Mouse (Mus musculus) stomach, postnatal 0 days (tissue): ENCODE data around the gene Pgk2. TPM values are rescaled to one million over a fixed set of nuclear protein-coding genes. Genes with fewer than 3 reads are reported as not detected.
A peak's percentile ranks its signal among the peaks of the same experiment; 100 is the strongest.
"Not testable (repeated sequence)": the region's sequence is repeated elsewhere in the genome, so short reads cannot be mapped to it uniquely, and the experiment has no call there.

Source experiments
- ATAC-seq: fragments of 200-750 bp; cut with Nextera tagmentation; 2 replicates; pipeline ENCODE4 v1.8.0; 2017; ENCODE audit not compliant: low FRiP score, low TSS enrichment
- DNase-seq: peaks from one replicate; pipeline ENCODE4 v3.0.0-alpha.2; 2016; ENCODE audit warnings: low spot score
- H3K27ac ChIP-seq: fragments of 300-500 bp; sonication (generic); replicated peaks from 2 replicates; pipeline ENCODE4 v1.5.1; 2014; ENCODE audit warnings: mild to moderate bottlenecking, control low read depth
- H3K27me3 ChIP-seq: fragments of 300-500 bp; sonication (generic); 2 replicates; pipeline ENCODE4 v1.6.1; 2014; ENCODE audit warnings: low read length; ENCODE audit not compliant: control insufficient read depth, insufficient read depth
- H3K36me3 ChIP-seq: fragments of 300-500 bp; sonication (generic); 2 replicates; pipeline ENCODE4 v1.6.1; 2014; ENCODE audit warnings: low read length, mixed read lengths; ENCODE audit not compliant: control insufficient read depth, insufficient read depth
- H3K4me1 ChIP-seq: fragments of 300-500 bp; sonication (generic); replicated peaks from 2 replicates; pipeline ENCODE4 v1.6.1; 2014; ENCODE audit warnings: antibody characterized with exemption; ENCODE audit not compliant: control insufficient read depth, insufficient read depth
- H3K4me2 ChIP-seq: fragments of 300-500 bp; sonication (generic); replicated peaks from 2 replicates; pipeline ENCODE4 v1.6.1; 2014; ENCODE audit warnings: low read depth, mild to moderate bottlenecking, control low read depth, moderate library complexity
- H3K4me3 ChIP-seq: fragments of 300-500 bp; sonication (generic); 2 replicates; pipeline ENCODE4 v1.5.1; 2014; ENCODE audit warnings: low read depth, low read length, control low read depth
- H3K9ac ChIP-seq: fragments of 300-500 bp; sonication (generic); 2 replicates; pipeline ENCODE4 v1.6.1; 2014; ENCODE audit warnings: mild to moderate bottlenecking, low read length, control low read depth, mixed read lengths
- H3K9me3 ChIP-seq: fragments of 300-500 bp; sonication (generic); 2 replicates; pipeline ENCODE4 v1.6.1; 2016; ENCODE audit warnings: low read length; ENCODE audit not compliant: control insufficient read depth
- CTCF ChIP-seq: IDR thresholded peaks from 2 replicates; pipeline ENCODE4 v1.5.1; 2016; ENCODE audit warnings: antibody characterized with exemption, low read depth, mild to moderate bottlenecking, moderate library complexity
- EP300 ChIP-seq: optimal IDR thresholded peaks from 2 replicates; pipeline ENCODE3; 2016; ENCODE audit warnings: antibody characterized with exemption
- WGBS: fragments of 180-500 bp; shearing (Covaris S2); extraction: QIAGEN DNeasy Blood & Tissue Kit; methylation state at CpG from one replicate; pipeline ENCODE4 v1.1.7; 2014; 5-methylcytosine and 5-hydroxymethylcytosine counted together
- polyA plus RNA-seq: library from polyadenylated mRNA; unstranded; fragments of >200 nt; fragmentation: Nextera tagmentation; extraction: Ambion mirVana; gene quantifications from 2 replicates; pipeline ENCODE4 v1.2.1, GENCODE M21; 2015

Gene Pgk2
- polyA plus RNA-seq: not detected in 2 replicates

DNA sequence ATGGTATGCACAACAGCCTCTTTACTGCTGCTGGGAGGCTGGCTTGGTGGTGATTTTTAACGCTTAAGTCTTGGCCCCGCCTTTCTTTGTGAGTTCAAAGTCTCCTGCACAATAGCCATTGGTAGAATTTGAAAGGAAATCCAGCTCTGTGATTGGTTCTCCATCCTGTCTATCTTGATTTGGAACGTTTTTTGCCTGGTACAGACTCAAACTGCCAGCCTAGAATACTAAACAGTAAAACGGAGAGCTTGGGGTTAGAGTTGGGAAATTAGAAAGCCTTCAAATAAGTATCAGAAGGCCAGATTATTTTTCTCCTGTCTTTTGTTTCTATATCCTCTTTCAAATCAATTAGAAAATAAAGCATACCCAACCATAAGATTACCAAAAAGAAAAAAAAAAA lies at the start of gene Pgk2:
Gene Pgk2 (minus strand): TSS at position 101 of the 400 bp plus-strand sequence.
- TF ChIP-seq CTCF: no peak
- WGBS: 68% methylated on average over 4 of the region's 4 CpGs
- no peaks in the 10 kb centered on the region for H3K9me3 ChIP-seq

DNA sequence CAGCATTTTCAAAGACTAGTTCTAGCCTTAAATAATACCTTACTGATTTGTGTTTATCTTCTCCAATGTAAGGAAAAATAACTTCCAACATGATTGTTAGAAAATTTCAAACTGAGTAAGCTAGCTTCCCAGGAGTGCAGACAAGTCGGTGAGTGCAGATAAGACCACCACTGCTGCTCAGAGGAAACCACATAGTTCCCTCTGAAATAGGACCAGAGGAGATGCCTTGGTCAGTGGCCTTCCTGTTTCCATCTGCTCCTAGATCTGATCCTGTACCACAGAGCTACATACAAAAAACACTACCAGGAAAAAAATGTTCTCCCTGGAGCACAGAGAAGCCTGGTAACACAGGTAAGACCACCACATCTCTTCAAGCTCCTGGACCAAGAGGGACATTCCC lies 44.0 kb upstream of the Pgk2 start:
- WGBS: 72% methylated on average over 1 of the region's 1 CpGs
- ATAC-seq: no peak
- Histone ChIP-seq H3K4me1 (no peaks in the 10 kb centered on the region), H3K36me3 (no peaks in the 10 kb centered on the region), H3K9me3 (no peaks in the 10 kb centered on the region), H3K4me3 (no peak overlapping the region), H3K9ac (no peak overlapping the region), H3K4me2 (no peak overlapping the region), H3K27me3 (no peaks in the 10 kb centered on the region), H3K27ac (no peak overlapping the region)
- TF ChIP-seq CTCF (no peak), EP300 (no peak)
- DNase-seq: no peak

More for the DNA sequence above, at the start of gene Pgk2:
- Histone ChIP-seq H3K4me3 (no peak within 1 kb of the TSS), H3K27ac (no peak within 1 kb of the TSS), H3K4me2 (no peak within 1 kb of the TSS), H3K27me3 (no peaks in the 10 kb centered on the region), H3K4me1 (no peaks in the 10 kb centered on the region), H3K36me3 (no peaks in the 10 kb centered on the region), H3K9ac (no peak within 1 kb of the TSS)
- DNase-seq (no peak), ATAC-seq (no peak)

GRCm38 (mm10) chr17:40242135-40242534 lies 33.7 kb upstream of the Pgk2 start, which contains the start of gene Crisp3:
Crisp3 (minus strand) TSS chr17:40242288.
- Histone ChIP-seq H3K4me1 (no peaks in the 10 kb centered on the region), H3K9me3 (no peaks in the 10 kb centered on the region), H3K4me2 (no peak within 1 kb of the TSS), H3K36me3 (no peaks in the 10 kb centered on the region), H3K27me3 (no peaks in the 10 kb centered on the region), H3K4me3 (no peak within 1 kb of the TSS), H3K9ac (no peak within 1 kb of the TSS), H3K27ac (no peak within 1 kb of the TSS)
- ATAC-seq (no peak), DNase-seq (no peak)
- TF ChIP-seq EP300 (no peak), CTCF (no peak)

GRCm38 (mm10) chr17:40201803-40202202 lies 6.6 kb downstream of the Pgk2 start:
- H3K4me1 ChIP-seq, H3K27me3 ChIP-seq, DNase-seq, H3K9me3 ChIP-seq, H3K4me3 ChIP-seq, H3K27ac ChIP-seq, H3K4me2 ChIP-seq, ATAC-seq, H3K36me3 ChIP-seq, H3K9ac ChIP-seq: not testable (repeated sequence)
- TF ChIP-seq CTCF: 0 out of 2 replicates have a peak, but pooled peaks have one; percentile 14

- H3K9me3 ChIP-seq, H3K36me3 ChIP-seq, H3K4me3 ChIP-seq, H3K4me1 ChIP-seq, H3K27ac ChIP-seq, H3K27me3 ChIP-seq, DNase-seq, H3K4me2 ChIP-seq, ATAC-seq, H3K9ac ChIP-seq: not testable (repeated sequence)
- 85% methylated on average over 4 of the region's 4 CpGs for WGBS
These were observed 18.2 kb downstream of the Pgk2 start for GRCm38 (mm10) chr17:40190192-40190591.

- WGBS: 40% methylated on average over 8 of the region's 8 CpGs
- H3K36me3 ChIP-seq, H3K9me3 ChIP-seq, H3K9ac ChIP-seq, H3K27me3 ChIP-seq, DNase-seq, ATAC-seq, H3K4me1 ChIP-seq, H3K27ac ChIP-seq, H3K4me3 ChIP-seq, H3K4me2 ChIP-seq: not testable (repeated sequence)
- TF ChIP-seq CTCF: peak; percentile 30
These were observed 50.6 kb downstream of the Pgk2 start for GRCm38 (mm10) chr17:40157729-40158359.

Other genes with a start within 250 kb of the Pgk2 start
- not detected in 2 replicates for gene AC192777.2, start 113.2 kb downstream of the Pgk2 start, polyA plus RNA-seq
- 0.08 TPM in 1 of 2 replicates, not detected in the other for gene Crisp3, start 33.6 kb upstream of the Pgk2 start, polyA plus RNA-seq
- gene Crisp1, start 110.6 kb upstream of the Pgk2 start, polyA plus RNA-seq: 33.8 and 34.3 TPM in 2 replicates